Mouse (Mus musculus): Measurements from ENCODE around the gene Rbp1. TPM values are rescaled to one million over a fixed set of nuclear protein-coding genes. Genes with fewer than 3 reads are reported as not detected.

Rbp1 gene
- total RNA-seq, 1 experiment from 2014 or later: not detected

GRCm38 (mm10) chr9:98485815-98486214 lies 63.1 kb downstream of the Rbp1 start, which contains the start of gene Rbp2:
TSS of gene Rbp2 (plus strand) at chr9:98486115.
- ATAC-seq (replicated peaks; ENCODE audit: insufficient number of reproducible peaks, low FRiP score, low TSS enrichment, poor library complexity, severe bottlenecking): no peak

GRCm38 (mm10) chr9:98487273-98487672 lies 64.5 kb downstream of the Rbp1 start:
- ATAC-seq (replicated peaks; ENCODE audit: insufficient number of reproducible peaks, low FRiP score, low TSS enrichment, poor library complexity, severe bottlenecking): no peak

GRCm38 (mm10) chr9:98489532-98489931 lies 66.8 kb downstream of the Rbp1 start:
- ATAC-seq (replicated peaks; ENCODE audit: insufficient number of reproducible peaks, low FRiP score, low TSS enrichment, poor library complexity, severe bottlenecking): no peak

- no peak for ATAC-seq (replicated peaks; ENCODE audit: insufficient number of reproducible peaks, low FRiP score, low TSS enrichment, poor library complexity, severe bottlenecking)
These were observed 67.4 kb downstream of the Rbp1 start for GRCm38 (mm10) chr9:98490128-98490527.

- ATAC-seq (replicated peaks; ENCODE audit: insufficient number of reproducible peaks, low FRiP score, low TSS enrichment, poor library complexity, severe bottlenecking): no peak
These were observed 68.3 kb downstream of the Rbp1 start for GRCm38 (mm10) chr9:98491071-98491470.

- no peak for ATAC-seq (replicated peaks; ENCODE audit: insufficient number of reproducible peaks, low FRiP score, low TSS enrichment, poor library complexity, severe bottlenecking)
These were observed 69.5 kb downstream of the Rbp1 start for GRCm38 (mm10) chr9:98492212-98492611.

GRCm38 (mm10) chr9:98492821-98493220 lies 70.1 kb downstream of the Rbp1 start:
- ATAC-seq (replicated peaks; ENCODE audit: insufficient number of reproducible peaks, low FRiP score, low TSS enrichment, poor library complexity, severe bottlenecking): no peak

Other genes starting within 250 kb of the Rbp1 start
- 5.2 to 8.6 TPM (median 7.2 TPM) in 3 replicates for gene Nmnat3, start 135.5 kb upstream of the Rbp1 start, total RNA-seq (2017)
- not detected in 3 replicates for gene Rbp2, start 63.2 kb downstream of the Rbp1 start, total RNA-seq (2017)
- 148 to 168 TPM (median 150 TPM) in 3 replicates for gene Copb2, start 140.8 kb downstream of the Rbp1 start, total RNA-seq (2017)
- gene Mrps22, start 178.7 kb downstream of the Rbp1 start, total RNA-seq (2017): 12.7 to 28.8 TPM (median 27.6 TPM) in 3 replicates

All from monocyte, adult 5-6 weeks (primary cell).